Mouse (Mus musculus) myocyte (in vitro differentiated cells): ENCODE measurements around the gene Atrnl1. TPM values are rescaled to one million over a fixed set of nuclear protein-coding genes. Genes with fewer than 3 reads are reported as not detected.
A peak's percentile ranks its signal among the peaks of the same experiment; 100 is the strongest.

Source experiments
- H3K27me3 ChIP-seq: one replicate; pipeline ENCODE4 v1.6.1; 2011; ENCODE audit not compliant: control insufficient read depth, insufficient read depth, insufficient read length
- H3K36me3 ChIP-seq: one replicate; pipeline ENCODE4 v1.6.1; 2011; ENCODE audit not compliant: control insufficient read depth, insufficient read depth
- H3K4me2 ChIP-seq: one replicate; pipeline ENCODE4 v1.6.1; 2011; ENCODE audit warnings: low read depth, control low read depth
- H3K4me3 ChIP-seq: one replicate; pipeline ENCODE4 v1.5.1; 2011; ENCODE audit warnings: mild to moderate bottlenecking, control low read depth, moderate library complexity
- H3K79me2 ChIP-seq: one replicate; pipeline ENCODE4 v1.6.1; 2011; ENCODE audit not compliant: control insufficient read depth, insufficient read depth
- H3ac ChIP-seq: one replicate; pipeline ENCODE4 v1.6.1; 2011; ENCODE audit not compliant: control insufficient read depth, insufficient read length
- CEBPB ChIP-seq: IDR thresholded peaks from 2 replicates; pipeline ENCODE4 v1.6.1; 2011; ENCODE audit warnings: mild to moderate bottlenecking, moderate library complexity; ENCODE audit not compliant: poor library complexity, insufficient read depth, severe bottlenecking
- E2F4 ChIP-seq: IDR thresholded peaks from one replicate; pipeline ENCODE4 v1.6.1; 2011; ENCODE audit warnings: mild to moderate bottlenecking, control low read depth, moderate library complexity; ENCODE audit not compliant: insufficient read depth
- MAX ChIP-seq: IDR thresholded peaks from one replicate; pipeline ENCODE4 v1.6.1; 2011; ENCODE audit warnings: low read depth, mild to moderate bottlenecking, control low read depth
- MYOD1 ChIP-seq, 3 experiments: IDR thresholded peaks; one replicate each; pipeline ENCODE4 v1.6.1; 2011; ENCODE audit warnings: control low read depth in 2 of 3, low read depth in 2 of 3, mild to moderate bottlenecking in 2 of 3, moderate library complexity in 1 of 3; ENCODE audit not compliant: insufficient read length in 2 of 3, control insufficient read depth in 1 of 3
- MYOG ChIP-seq, 3 experiments: IDR thresholded peaks; one replicate each; pipeline ENCODE4 v1.6.1; 2011; ENCODE audit warnings: control low read depth in 2 of 3, low read depth in 2 of 3, mild to moderate bottlenecking in 2 of 3; ENCODE audit not compliant: insufficient read length in 2 of 3, control insufficient read depth in 1 of 3, insufficient read depth in 1 of 3
- POLR2A ChIP-seq: IDR thresholded peaks from one replicate; pipeline ENCODE4 v1.6.1; 2011; ENCODE audit warnings: low read depth, mild to moderate bottlenecking, control low read depth, moderate library complexity; ENCODE audit not compliant: insufficient read length
- POLR2AphosphoS2 ChIP-seq: IDR thresholded peaks from one replicate; pipeline ENCODE4 v1.6.1; 2011; ENCODE audit warnings: low read depth, control low read depth; ENCODE audit not compliant: insufficient read length
- REST ChIP-seq: IDR thresholded peaks from one replicate; pipeline ENCODE4 v1.6.1; 2011; ENCODE audit warnings: mild to moderate bottlenecking, control low read depth, moderate library complexity; ENCODE audit not compliant: insufficient read depth, insufficient read length
- SRF ChIP-seq: IDR thresholded peaks from one replicate; pipeline ENCODE4 v1.6.1; 2011; ENCODE audit warnings: low read depth; ENCODE audit not compliant: control insufficient read depth, insufficient read length
- TCF12 ChIP-seq: IDR thresholded peaks from one replicate; pipeline ENCODE4 v1.6.1; 2011; ENCODE audit warnings: mild to moderate bottlenecking, control low read depth; ENCODE audit not compliant: poor library complexity, insufficient read depth, severe bottlenecking
- TCF3 ChIP-seq: IDR thresholded peaks from one replicate; pipeline ENCODE4 v1.6.1; 2011; ENCODE audit warnings: low read depth, control low read depth; ENCODE audit not compliant: insufficient read length
- USF1 ChIP-seq: IDR thresholded peaks from one replicate; pipeline ENCODE4 v1.6.1; 2011; ENCODE audit warnings: low read depth, mild to moderate bottlenecking, control low read depth, moderate library complexity
- polyA plus RNA-seq: library from polyadenylated mRNA; unstranded; fragments of >200 nt; fragmentation: generic; extraction: Trizol; gene quantifications from one replicate; pipeline ENCODE4 v1.2.1, GENCODE M21; 2012; ENCODE audit warnings: missing spikeins

The Atrnl1 gene
- polyA plus RNA-seq, 1 experiment = 5.4 TPM

DNA sequence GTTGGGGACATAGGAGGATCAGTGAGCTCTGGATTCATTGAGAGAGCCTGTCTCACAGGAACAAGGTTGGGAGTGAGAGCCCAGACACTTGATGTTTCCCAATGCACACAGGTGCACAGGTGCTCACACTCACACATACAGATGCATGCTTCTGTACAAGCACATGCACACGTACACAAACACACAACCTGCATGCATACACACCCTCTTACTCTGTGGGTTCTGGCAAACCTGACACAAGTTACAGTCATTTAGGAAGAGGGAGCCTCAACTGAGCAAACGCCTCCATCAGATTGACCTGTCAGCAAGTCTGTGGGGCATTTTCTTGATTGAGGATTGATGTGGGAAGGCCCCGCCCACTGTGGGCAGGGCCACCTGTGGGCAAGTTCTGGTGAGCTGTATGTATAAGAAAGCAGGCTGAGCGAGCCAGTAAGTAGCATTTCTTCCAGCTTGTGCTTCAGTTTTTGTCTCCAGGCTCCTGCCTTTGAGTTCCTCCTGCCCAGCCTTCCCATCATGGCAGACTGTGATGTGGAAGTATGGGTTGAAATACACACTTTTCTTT is 25.5 kb upstream of the Atrnl1 start:
- no peaks in the 10 kb centered on the region for H3K79me2 ChIP-seq
- H3K4me2 ChIP-seq = no peak overlapping the region
- no peak overlapping the region for H3ac ChIP-seq
- peaks cover 12% of the 10 kb centered on the region for H3K27me3 ChIP-seq
- H3K36me3 ChIP-seq = no peaks in the 10 kb centered on the region
- TF ChIP-seq E2F4 (no peak), MAX (no peak), USF1 (no peak), TCF12 (no peak), TCF3 (no peak), MYOD1 (IDR thresholded peaks at IDR 0.05; ENCODE audit: control insufficient read depth in 1 of 3, insufficient read length in 2 of 3, low read depth in 2 of 3) (no peak), REST (no peak), POLR2AphosphoS2 (no peak), SRF (no peak), MYOG (IDR thresholded peaks at IDR 0.05; ENCODE audit: control insufficient read depth in 1 of 3, insufficient read depth in 1 of 3, insufficient read length in 2 of 3, low read depth in 2 of 3) (no peak), CEBPB (no peak), POLR2A (no peak)
- no peak overlapping the region for H3K4me3 ChIP-seq

DNA sequence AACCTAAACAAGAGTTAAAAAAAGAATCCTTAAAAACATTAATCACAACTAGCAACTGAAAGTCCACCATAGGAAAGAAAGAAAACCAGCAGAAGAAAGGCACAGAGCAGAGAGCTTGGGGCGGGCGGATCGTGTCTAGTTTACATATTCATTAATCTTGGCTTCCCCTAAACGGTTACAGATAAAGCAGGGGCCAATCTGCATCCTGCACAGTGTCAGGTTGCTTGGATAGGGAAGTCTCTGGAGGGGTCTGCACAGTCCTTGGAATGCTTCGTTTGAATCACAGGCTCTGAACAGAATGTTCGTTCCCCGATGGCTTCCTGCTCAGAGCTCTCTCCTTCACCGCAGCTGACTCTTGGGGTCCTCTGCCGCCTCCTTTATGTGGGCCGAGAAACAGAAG is 24.7 kb upstream of the Atrnl1 start:
- H3K4me3 ChIP-seq = no peak overlapping the region
- peaks cover 12% of the 10 kb centered on the region for H3K27me3 ChIP-seq
- H3K36me3 ChIP-seq = no peaks in the 10 kb centered on the region
- TF ChIP-seq TCF3 (no peak), REST (no peak), POLR2AphosphoS2 (no peak), MYOD1 (IDR thresholded peaks at IDR 0.05; ENCODE audit: control insufficient read depth in 1 of 3, insufficient read length in 2 of 3, low read depth in 2 of 3) (no peak), CEBPB (no peak), SRF (no peak), MYOG (IDR thresholded peaks at IDR 0.05; ENCODE audit: control insufficient read depth in 1 of 3, insufficient read depth in 1 of 3, insufficient read length in 2 of 3, low read depth in 2 of 3) (no peak), POLR2A (no peak), TCF12 (no peak), USF1 (no peak)
- no peaks in the 10 kb centered on the region for H3K79me2 ChIP-seq
- H3ac ChIP-seq = no peak overlapping the region
- H3K4me2 ChIP-seq = no peak overlapping the region

DNA sequence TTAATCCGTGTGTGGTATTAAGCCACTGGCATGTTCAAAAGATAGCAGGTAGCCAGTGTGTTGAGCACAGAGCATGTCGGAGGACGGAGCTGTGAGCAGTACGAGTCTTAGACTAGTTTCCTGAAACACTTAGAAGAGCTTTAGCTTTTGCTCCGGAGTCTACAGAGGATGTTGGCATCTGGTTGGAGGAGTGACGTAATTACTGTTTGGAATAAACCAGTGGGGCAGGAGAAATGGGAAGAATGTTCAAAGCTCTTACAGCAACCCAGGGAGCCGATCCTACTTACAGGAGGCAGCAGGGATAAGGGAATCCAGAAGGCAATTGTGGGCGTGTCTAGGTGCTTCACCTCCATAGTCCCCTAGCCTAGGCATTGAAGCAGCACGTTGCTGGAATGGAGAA is 21.3 kb upstream of the Atrnl1 start:
- no peaks in the 10 kb centered on the region for H3K36me3 ChIP-seq
- H3K79me2 ChIP-seq = no peaks in the 10 kb centered on the region
- TF ChIP-seq TCF12 (no peak), CEBPB (no peak), USF1 (no peak), MYOD1 (IDR thresholded peaks at IDR 0.05; ENCODE audit: control insufficient read depth in 1 of 3, insufficient read length in 2 of 3, low read depth in 2 of 3) (no peak), MYOG (IDR thresholded peaks at IDR 0.05; ENCODE audit: control insufficient read depth in 1 of 3, insufficient read depth in 1 of 3, insufficient read length in 2 of 3, low read depth in 2 of 3) (no peak), TCF3 (no peak), E2F4 (no peak), REST (no peak), SRF (no peak), MAX (no peak), POLR2A (no peak), POLR2AphosphoS2 (no peak)
- peaks cover 12% of the 10 kb centered on the region for H3K27me3 ChIP-seq
- peak overlapping the region; percentile 1 for H3K4me2 ChIP-seq
- no peak overlapping the region for H3K4me3 ChIP-seq
- no peak overlapping the region for H3ac ChIP-seq

DNA sequence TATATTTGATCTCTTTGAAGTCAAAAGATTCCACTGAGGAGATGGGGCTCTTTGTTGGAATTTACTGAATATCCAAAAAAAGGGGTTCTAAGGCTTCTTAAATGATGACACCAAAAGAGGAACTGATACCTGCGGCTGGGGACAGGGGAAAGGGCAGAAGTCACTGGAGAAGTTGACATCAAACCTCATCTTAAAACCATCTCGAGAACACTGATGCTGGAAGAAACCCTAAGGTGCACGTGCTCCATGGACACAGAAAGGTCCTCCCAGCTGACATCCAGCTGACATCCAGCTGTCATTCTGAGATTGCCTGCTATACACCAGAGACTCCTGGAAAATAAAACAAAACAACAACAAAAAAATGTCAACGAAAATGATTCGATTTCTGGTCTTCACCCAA is 19.9 kb upstream of the Atrnl1 start:
- no peaks in the 10 kb centered on the region for H3K36me3 ChIP-seq
- no peak overlapping the region for H3K4me3 ChIP-seq
- no peak overlapping the region for H3K4me2 ChIP-seq
- H3K79me2 ChIP-seq = no peaks in the 10 kb centered on the region
- H3K27me3 ChIP-seq = peaks cover 12% of the 10 kb centered on the region
- no peak overlapping the region for H3ac ChIP-seq
- TF ChIP-seq MYOD1 (IDR thresholded peaks at IDR 0.05; ENCODE audit: control insufficient read depth in 1 of 3, insufficient read length in 2 of 3, low read depth in 2 of 3) = no peak
- no peak for TF ChIP-seq REST

DNA sequence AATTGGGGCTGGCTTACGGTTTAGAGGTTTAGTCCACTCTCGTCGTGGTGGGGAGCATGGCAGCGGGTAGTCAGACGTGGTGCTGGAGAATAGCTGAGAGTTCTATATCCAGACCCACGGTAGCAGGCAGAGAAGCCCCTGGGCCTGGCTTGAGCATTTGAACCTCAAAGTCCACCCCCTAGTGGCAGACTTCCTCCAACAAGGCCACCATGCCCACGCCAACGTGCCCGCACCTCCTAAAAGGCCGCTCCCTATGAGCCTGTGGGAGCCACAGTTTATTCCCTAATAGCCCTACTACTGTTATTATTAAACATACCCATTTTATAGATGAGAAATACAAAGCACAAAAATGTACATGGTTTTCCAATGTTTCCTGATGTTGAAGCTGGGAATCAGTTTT is 19.2 kb upstream of the Atrnl1 start:
- Histone ChIP-seq H3K4me2 (no peak overlapping the region), H3K27me3 (peaks cover 12% of the 10 kb centered on the region), H3K36me3 (no peaks in the 10 kb centered on the region), H3ac (no peak overlapping the region), H3K79me2 (no peaks in the 10 kb centered on the region), H3K4me3 (no peak overlapping the region)
- TF ChIP-seq SRF (no peak), REST (no peak), TCF12 (no peak), CEBPB (no peak), E2F4 (no peak), MYOD1 (IDR thresholded peaks at IDR 0.05; ENCODE audit: control insufficient read depth in 1 of 3, insufficient read length in 2 of 3, low read depth in 2 of 3) (no peak)
